Mouse (Mus musculus) limb, embryonic 10.5 days (tissue): ENCODE data around the gene Olfr1198. TPM values are rescaled to one million over a fixed set of nuclear protein-coding genes. Genes with fewer than 3 reads are reported as not detected.

Experiments
- DNase-seq: peaks from one replicate; pipeline ENCODE4 v3.0.0-alpha.2; 2017; ENCODE audit warnings: low spot score
- H3K27ac ChIP-seq: fragments of 300-500 bp; sonication (generic); 2 replicates; pipeline ENCODE4 v1.5.1; 2016; ENCODE audit warnings: mild to moderate bottlenecking
- H3K27me3 ChIP-seq: fragments of 300-500 bp; sonication (generic); 2 replicates; pipeline ENCODE4 v1.6.1; 2016; ENCODE audit warnings: low read depth, mild to moderate bottlenecking; ENCODE audit not compliant: poor library complexity, severe bottlenecking
- H3K36me3 ChIP-seq: fragments of 300-500 bp; sonication (generic); 2 replicates; pipeline ENCODE4 v1.6.1; 2016; ENCODE audit warnings: mild to moderate bottlenecking, moderate library complexity
- H3K4me1 ChIP-seq: fragments of 300-500 bp; sonication (generic); 2 replicates; pipeline ENCODE4 v1.6.1; 2016
- H3K4me3 ChIP-seq: fragments of 300-500 bp; sonication (generic); 2 replicates; pipeline ENCODE4 v1.5.1; 2016; ENCODE audit warnings: mild to moderate bottlenecking, moderate library complexity
- H3K9me3 ChIP-seq: fragments of 300-500 bp; sonication (generic); replicated peaks from 2 replicates; pipeline ENCODE4 v1.6.1; 2016; ENCODE audit warnings: mild to moderate bottlenecking
- WGBS: fragments of 180-500 bp; shearing (Covaris S2); methylation state at CpG from one replicate; pipeline ENCODE4 v1.1.7; 2016; 5-methylcytosine and 5-hydroxymethylcytosine counted together
- polyA plus RNA-seq: library from polyadenylated mRNA; unstranded; fragments of >200 nt; fragmentation: Nextera tagmentation; extraction: Ambion mirVana; gene quantifications from 2 replicates; pipeline ENCODE4 v1.2.1, GENCODE M21; 2016

Gene Olfr1198
- not detected in 2 replicates for polyA plus RNA-seq

DNA sequence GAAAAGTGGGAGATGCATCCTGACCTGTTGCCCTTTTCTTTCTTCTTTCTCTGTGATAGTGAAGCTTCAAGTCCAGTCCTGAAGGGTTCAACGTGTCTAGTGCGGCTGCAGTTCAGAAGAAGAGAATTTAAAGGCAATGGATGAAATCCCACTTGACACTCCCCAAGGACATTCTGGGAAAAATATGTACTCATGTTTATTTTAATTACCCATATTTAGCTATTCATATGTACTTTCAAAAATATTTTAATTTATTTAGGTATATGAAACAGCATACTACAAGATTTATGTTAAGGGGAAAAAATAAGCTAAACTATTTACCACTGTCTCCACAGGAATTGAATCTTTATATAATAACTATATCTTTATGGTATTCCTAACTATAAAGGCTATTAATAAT is at the start of gene Olfr1198:
Olfr1198 (minus strand) TSS at position 101 of the 400 bp plus-strand sequence.
- no peak for DNase-seq
- Histone ChIP-seq H3K9me3 (no peaks in the 10 kb centered on the region), H3K4me3 (no peak within 1 kb of the TSS), H3K27me3 (no peaks in the 10 kb centered on the region), H3K4me1 (no peaks in the 10 kb centered on the region), H3K27ac (no peak within 1 kb of the TSS), H3K36me3 (no peaks in the 10 kb centered on the region)
- 91% methylated on average over 2 of the region's 2 CpGs for WGBS

DNA sequence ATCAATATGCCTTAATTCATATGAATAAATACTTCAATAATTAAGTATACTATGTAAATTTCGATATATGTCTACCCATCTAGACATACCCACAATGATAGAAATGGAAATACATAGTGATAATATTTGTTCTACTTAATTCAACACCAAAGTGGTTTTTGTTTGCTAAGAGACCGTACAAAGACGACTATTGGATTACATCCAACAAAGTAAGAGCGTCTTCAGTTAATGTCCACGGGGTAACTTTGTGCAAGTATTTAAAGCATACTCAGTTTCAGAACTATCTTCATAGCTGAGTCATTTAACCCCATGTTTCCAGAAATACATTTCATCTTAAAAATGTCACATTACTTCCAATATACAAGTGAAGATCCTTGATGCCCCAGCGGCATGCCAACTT is 41.6 kb upstream of the Olfr1198 start, which contains the start of gene Olfr1201:
Olfr1201 (plus strand) TSS at position 301 of the 400 bp plus-strand sequence.
- WGBS = 94% methylated on average over 6 of the region's 6 CpGs
- Histone ChIP-seq H3K9me3 (no peaks in the 10 kb centered on the region), H3K4me3 (no peak within 1 kb of the TSS), H3K27ac (no peak within 1 kb of the TSS), H3K36me3 (no peaks in the 10 kb centered on the region), H3K27me3 (no peaks in the 10 kb centered on the region), H3K4me1 (no peaks in the 10 kb centered on the region)
- DNase-seq = no peak

DNA sequence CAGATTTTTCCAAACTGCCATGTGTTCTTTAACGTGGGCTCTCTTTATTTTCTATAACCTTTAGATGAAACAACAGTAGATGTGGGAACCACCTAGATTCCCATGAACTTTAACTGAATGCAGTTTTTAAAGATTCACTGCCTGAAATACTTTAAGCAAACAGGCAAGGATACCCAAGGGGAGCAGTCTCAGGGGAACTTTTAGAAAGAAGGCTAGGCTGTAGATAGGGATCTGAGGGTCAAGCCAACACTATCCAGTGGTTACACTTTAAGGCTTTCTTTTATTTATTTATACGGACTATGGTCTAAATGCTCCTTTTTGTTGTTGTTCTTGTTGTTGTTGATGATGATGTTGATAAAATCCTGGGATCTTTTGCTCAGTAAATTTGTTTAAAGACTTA is 19.2 kb upstream of the Olfr1198 start, which contains the start of gene Olfr1200:
Olfr1200 (minus strand) TSS at position 101 of the 400 bp plus-strand sequence.
- Histone ChIP-seq H3K9me3 (no peaks in the 10 kb centered on the region), H3K27ac (no peak within 1 kb of the TSS), H3K4me1 (no peaks in the 10 kb centered on the region), H3K27me3 (no peaks in the 10 kb centered on the region), H3K36me3 (no peaks in the 10 kb centered on the region), H3K4me3 (no peak within 1 kb of the TSS)
- 87% methylated on average over 2 of the region's 2 CpGs for WGBS
- no peak for DNase-seq

GRCm38 (mm10) chr2:88760369-88760768 is 9.2 kb upstream of the Olfr1198 start, which contains the start of gene Olfr1199:
Gene Olfr1199 (minus strand): TSS chr2:88760469.
- no peak for DNase-seq
- Histone ChIP-seq H3K27ac (no peak within 1 kb of the TSS), H3K4me1 (no peaks in the 10 kb centered on the region), H3K9me3 (no peaks in the 10 kb centered on the region), H3K36me3 (no peaks in the 10 kb centered on the region), H3K27me3 (no peaks in the 10 kb centered on the region), H3K4me3 (no peak within 1 kb of the TSS)
- WGBS = 91% methylated on average over 2 of the region's 2 CpGs

GRCm38 (mm10) chr2:88743379-88743778 is 7.8 kb downstream of the Olfr1198 start:
- 86% methylated on average over 3 of the region's 3 CpGs for WGBS
- no peaks in the 10 kb centered on the region for H3K9me3 ChIP-seq

DNA sequence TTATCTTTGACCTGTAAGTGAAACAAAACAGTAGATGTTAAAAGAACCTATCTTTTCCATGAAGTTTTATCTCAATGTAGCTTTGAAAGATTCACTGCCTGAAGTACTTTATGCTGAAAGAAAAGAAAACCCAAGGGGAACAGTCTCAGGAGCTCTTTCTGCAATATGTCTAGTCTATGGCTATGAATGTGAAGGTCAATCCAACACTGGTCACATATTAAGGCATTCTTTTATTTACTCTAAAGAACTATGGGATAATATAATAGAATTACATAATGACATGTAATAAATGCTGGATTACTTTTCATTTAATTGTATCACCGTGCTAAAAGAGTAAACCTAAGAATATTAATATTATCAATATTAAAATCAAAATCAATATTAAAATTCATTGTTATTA is 18.9 kb downstream of the Olfr1198 start, which contains the start of gene Olfr1197:
Olfr1197 (minus strand) TSS at position 101 of the 400 bp plus-strand sequence.
- no peaks in the 10 kb centered on the region for H3K27me3 ChIP-seq
- no peak within 1 kb of the TSS for H3K27ac ChIP-seq
- 85% methylated on average over 1 of the region's 1 CpGs for WGBS
- no peak for DNase-seq
- H3K4me3 ChIP-seq = no peak within 1 kb of the TSS
- H3K36me3 ChIP-seq = no peaks in the 10 kb centered on the region
- no peaks in the 10 kb centered on the region for H3K4me1 ChIP-seq
- H3K9me3 ChIP-seq = no peaks in the 10 kb centered on the region

More at GRCm38 (mm10) chr2:88743379-88743778, 7.8 kb downstream of the Olfr1198 start:
- H3K4me1 ChIP-seq = no peaks in the 10 kb centered on the region
- H3K27me3 ChIP-seq = no peaks in the 10 kb centered on the region
- H3K36me3 ChIP-seq = no peaks in the 10 kb centered on the region
- no peak overlapping the region for H3K4me3 ChIP-seq
- no peak overlapping the region for H3K27ac ChIP-seq
- no peak for DNase-seq

DNA sequence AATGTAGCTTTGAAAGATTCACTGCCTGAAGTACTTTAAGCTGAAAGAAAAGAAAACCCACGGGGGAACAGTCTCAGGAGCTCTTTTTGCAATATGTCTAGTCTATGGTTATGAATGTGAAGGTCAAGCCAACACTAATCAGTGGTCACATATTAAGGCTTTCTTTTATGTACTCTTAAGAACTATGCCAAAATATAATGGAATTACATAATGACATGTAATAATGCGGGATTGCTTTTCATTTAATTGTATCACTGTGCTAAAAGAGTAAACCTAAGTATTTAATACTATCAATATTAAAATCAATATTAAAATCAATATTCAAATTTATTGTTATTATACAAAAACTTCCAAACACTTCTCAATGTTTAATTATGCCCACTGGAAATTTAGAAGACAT is 46.7 kb downstream of the Olfr1198 start, which contains the start of gene Olfr1196:
Olfr1196 (minus strand) TSS at position 101 of the 400 bp plus-strand sequence.
- Histone ChIP-seq H3K27me3 (no peaks in the 10 kb centered on the region), H3K4me1 (no peaks in the 10 kb centered on the region), H3K4me3 (no peak within 1 kb of the TSS), H3K27ac (no peak within 1 kb of the TSS), H3K36me3 (no peaks in the 10 kb centered on the region), H3K9me3 (no peaks in the 10 kb centered on the region)
- WGBS = 94% methylated on average over 2 of the region's 2 CpGs
- no peak for DNase-seq

Other genes starting within 250 kb of the Olfr1198 start
- not detected in 2 replicates for gene Olfr1186, start 232.8 kb downstream of the Olfr1198 start, polyA plus RNA-seq
- gene Olfr1188, start 194.4 kb downstream of the Olfr1198 start, polyA plus RNA-seq = not detected in 2 replicates
- not detected in 2 replicates for gene Olfr1189, start 164.9 kb downstream of the Olfr1198 start, polyA plus RNA-seq
- not detected in 2 replicates for gene Olfr1191-ps1, start 110.8 kb downstream of the Olfr1198 start, polyA plus RNA-seq
- not detected in 2 replicates for gene Olfr1192-ps1, start 102.9 kb downstream of the Olfr1198 start, polyA plus RNA-seq
- gene Olfr1193, start 75.7 kb downstream of the Olfr1198 start, polyA plus RNA-seq = not detected in 2 replicates
- gene Olfr1195, start 62.2 kb downstream of the Olfr1198 start, polyA plus RNA-seq = not detected in 2 replicates
- gene Olfr1196, start 46.8 kb downstream of the Olfr1198 start, polyA plus RNA-seq = not detected in 2 replicates
- not detected in 2 replicates for gene Olfr1197, start 19.0 kb downstream of the Olfr1198 start, polyA plus RNA-seq
- not detected in 2 replicates for gene Olfr1199, start 9.1 kb upstream of the Olfr1198 start, polyA plus RNA-seq
- not detected in 2 replicates for gene Olfr1200, start 19.1 kb upstream of the Olfr1198 start, polyA plus RNA-seq
- gene Olfr1201, start 41.7 kb upstream of the Olfr1198 start, polyA plus RNA-seq = not detected in 2 replicates
- gene Olfr1202, start 63.1 kb upstream of the Olfr1198 start, polyA plus RNA-seq = 0.04 TPM in 2 replicates
- gene Olfr1205, start 78.4 kb upstream of the Olfr1198 start, polyA plus RNA-seq = not detected in 2 replicates
- gene Olfr1204, start 97.9 kb upstream of the Olfr1198 start, polyA plus RNA-seq = not detected in 2 replicates
- not detected in 2 replicates for gene Olfr1206, start 111.9 kb upstream of the Olfr1198 start, polyA plus RNA-seq
- not detected in 2 replicates for gene Olfr1208, start 150.9 kb upstream of the Olfr1198 start, polyA plus RNA-seq
- not detected in 2 replicates for gene Olfr1209, start 163.8 kb upstream of the Olfr1198 start, polyA plus RNA-seq
- gene Olfr1211, start 186.7 kb upstream of the Olfr1198 start, polyA plus RNA-seq = not detected in 2 replicates
- not detected in 2 replicates for gene Olfr1212, start 202.6 kb upstream of the Olfr1198 start, polyA plus RNA-seq
- gene Gm13762, start 228.9 kb upstream of the Olfr1198 start, polyA plus RNA-seq = not detected in 2 replicates
- gene Olfr1214, start 241.3 kb upstream of the Olfr1198 start, polyA plus RNA-seq = not detected in 2 replicates